Mouse (Mus musculus) hindbrain, postnatal 0 days (tissue): ENCODE results near the gene Ccdc93. TPM values are rescaled to one million over a fixed set of nuclear protein-coding genes. Genes with fewer than 3 reads are reported as not detected.

Experiments used
- ATAC-seq: fragments of 200-750 bp; cut with Nextera tagmentation; 2 replicates; pipeline ENCODE4 v1.8.0; 2017; ENCODE audit warnings: mild to moderate bottlenecking, moderate TSS enrichment, moderate library complexity
- DNase-seq: peaks from one replicate; pipeline ENCODE4 v3.0.0-alpha.2; 2015; ENCODE audit warnings: low spot score
- H3K27ac ChIP-seq: fragments of 300-500 bp; sonication (generic); 2 replicates; pipeline ENCODE4 v1.5.1; 2014; ENCODE audit warnings: mild to moderate bottlenecking
- H3K27me3 ChIP-seq: fragments of 300-500 bp; sonication (generic); 2 replicates; pipeline ENCODE4 v1.6.1; 2014; ENCODE audit warnings: low read length, mixed read lengths; ENCODE audit not compliant: insufficient read depth
- H3K36me3 ChIP-seq: fragments of 300-500 bp; sonication (generic); 2 replicates; pipeline ENCODE4 v1.6.1; 2014; ENCODE audit warnings: low read length, mixed read lengths; ENCODE audit not compliant: insufficient read depth
- H3K4me1 ChIP-seq: fragments of 300-500 bp; sonication (generic); 2 replicates; pipeline ENCODE4 v1.6.1; 2014; ENCODE audit warnings: antibody characterized with exemption, low read length, mixed read lengths; ENCODE audit not compliant: insufficient read depth
- H3K4me2 ChIP-seq: fragments of 300-500 bp; sonication (generic); 2 replicates; pipeline ENCODE4 v1.6.1; 2014; ENCODE audit warnings: low read depth, mild to moderate bottlenecking, low read length, moderate library complexity, mixed read lengths
- H3K4me3 ChIP-seq: fragments of 300-500 bp; sonication (generic); 2 replicates; pipeline ENCODE4 v1.5.1; 2014; ENCODE audit warnings: low read length
- H3K9ac ChIP-seq: fragments of 300-500 bp; sonication (generic); replicated peaks from 2 replicates; pipeline ENCODE4 v1.6.1; 2014; ENCODE audit warnings: mild to moderate bottlenecking, low read length, moderate library complexity, mixed read lengths
- H3K9me3 ChIP-seq: fragments of 300-500 bp; sonication (generic); 2 replicates; pipeline ENCODE4 v1.6.1; 2016; ENCODE audit warnings: low read length, mixed read lengths
- CTCF ChIP-seq: IDR thresholded peaks from 2 replicates; pipeline ENCODE4 v1.5.1; 2016; ENCODE audit warnings: antibody characterized with exemption, control low read depth, low read depth
- WGBS: fragments of 180-500 bp; shearing (Covaris S2); extraction: QIAGEN DNeasy Blood & Tissue Kit; methylation state at CpG from one replicate; pipeline ENCODE4 v1.1.7; 2014; 5-methylcytosine and 5-hydroxymethylcytosine counted together
- polyA plus RNA-seq: library from polyadenylated mRNA; unstranded; fragments of >200 nt; fragmentation: Nextera tagmentation; extraction: Ambion mirVana; gene quantifications from 2 replicates; pipeline ENCODE4 v1.2.1, GENCODE M21; 2015
- total RNA-seq: library from RNA; depleted of rRNA; stranded (reverse); fragments of >200 nt; gene quantifications from 2 replicates; pipeline ENCODE4 v1.2.3, GENCODE M21; 2014

Ccdc93 gene
- total and polyA plus RNA-seq, 2 experiments from 2014 or later = 7.4 to 15.4 TPM

- peaks cover 10% of the 10 kb centered on the region; the same call in 1 of the 2 replicates for H3K36me3 ChIP-seq
- no peak for TF ChIP-seq CTCF
- 84% methylated on average over 2 of the region's 2 CpGs for WGBS
Measured at GRCm38 (mm10) chr1:121508729-121509128, 77.9 kb downstream of the Ccdc93 start.

GRCm38 (mm10) chr1:121510420-121511140 lies 79.7 kb downstream of the Ccdc93 start:
- Histone ChIP-seq H3K9me3 (no peaks in the 10 kb centered on the region), H3K4me3 (no peak overlapping the region), H3K27ac (0 out of 2 replicates have a peak overlapping the region, but pooled peaks have one; percentile 16), H3K9ac (no peak overlapping the region), H3K4me1 (no peaks in the 10 kb centered on the region), H3K27me3 (no peaks in the 10 kb centered on the region), H3K36me3 (0 out of 2 replicates have a peak, but pooled peaks cover 4% of the 10 kb centered on the region), H3K4me2 (no peak overlapping the region)
- TF ChIP-seq CTCF = no peak
- 64% methylated on average over 19 of the region's 19 CpGs for WGBS
- DNase-seq (peak; percentile 73), ATAC-seq (peak; percentile 79)

More at GRCm38 (mm10) chr1:121508729-121509128, 77.9 kb downstream of the Ccdc93 start:
- Histone ChIP-seq H3K4me1 (no peaks in the 10 kb centered on the region), H3K4me2 (no peak overlapping the region), H3K9ac (no peak overlapping the region), H3K27me3 (no peaks in the 10 kb centered on the region), H3K9me3 (no peaks in the 10 kb centered on the region), H3K27ac (no peak overlapping the region), H3K4me3 (no peak overlapping the region)
- ATAC-seq (no peak), DNase-seq (no peak)

GRCm38 (mm10) chr1:121511186-121511585 lies 80.3 kb downstream of the Ccdc93 start:
- Histone ChIP-seq H3K9me3 (no peaks in the 10 kb centered on the region), H3K36me3 (0 out of 2 replicates have a peak, but pooled peaks cover 1% of the 10 kb centered on the region), H3K27ac (0 out of 2 replicates have a peak overlapping the region, but pooled peaks have one; percentile 16), H3K4me3 (no peak overlapping the region), H3K4me1 (no peaks in the 10 kb centered on the region), H3K9ac (no peak overlapping the region), H3K4me2 (no peak overlapping the region), H3K27me3 (no peaks in the 10 kb centered on the region)
- peak; percentile 56 for DNase-seq
- WGBS = 11% methylated on average over 2 of the region's 2 CpGs
- ATAC-seq = peak; percentile 48
- TF ChIP-seq CTCF = no peak

DNA sequence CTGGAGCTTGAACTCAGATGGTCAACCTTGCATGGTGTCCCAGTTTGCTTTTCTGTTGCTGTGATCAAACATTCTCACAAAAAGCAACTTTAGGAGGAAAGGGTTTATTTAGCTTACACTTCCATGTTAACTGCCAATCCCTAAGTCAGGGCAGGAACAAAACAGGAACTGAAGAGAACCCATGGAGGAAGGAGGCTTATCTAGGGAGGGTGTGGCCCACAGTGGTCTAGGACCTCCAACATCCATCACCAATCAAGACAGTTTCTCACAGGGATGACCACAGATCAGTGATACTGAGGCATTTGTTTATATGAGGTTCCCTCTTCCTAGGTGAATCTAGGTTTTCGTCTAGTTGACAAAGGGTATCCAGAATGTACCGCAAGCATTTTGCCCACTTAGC lies 81.1 kb downstream of the Ccdc93 start:
- ATAC-seq (no peak), DNase-seq (no peak)
- no peak for TF ChIP-seq CTCF
- WGBS = 95% methylated on average over 2 of the region's 2 CpGs
- Histone ChIP-seq H3K4me3 (no peak overlapping the region), H3K27ac (no peak overlapping the region), H3K4me1 (no peaks in the 10 kb centered on the region), H3K36me3 (no peaks in the 10 kb centered on the region), H3K9ac (no peak overlapping the region), H3K4me2 (no peak overlapping the region), H3K9me3 (no peaks in the 10 kb centered on the region), H3K27me3 (no peaks in the 10 kb centered on the region)

GRCm38 (mm10) chr1:121518609-121519008 lies 87.8 kb downstream of the Ccdc93 start:
- H3K27me3 ChIP-seq = no peaks in the 10 kb centered on the region
- H3K4me2 ChIP-seq = no peak overlapping the region
- no peak for DNase-seq
- H3K36me3 ChIP-seq = no peaks in the 10 kb centered on the region
- no peak overlapping the region for H3K27ac ChIP-seq
- no peaks in the 10 kb centered on the region for H3K4me1 ChIP-seq
- no peaks in the 10 kb centered on the region for H3K9me3 ChIP-seq
- no peak for ATAC-seq
- H3K9ac ChIP-seq = no peak overlapping the region
- no peak overlapping the region for H3K4me3 ChIP-seq
- 78% methylated on average over 1 of the region's 1 CpGs for WGBS
- TF ChIP-seq CTCF = no peak

DNA sequence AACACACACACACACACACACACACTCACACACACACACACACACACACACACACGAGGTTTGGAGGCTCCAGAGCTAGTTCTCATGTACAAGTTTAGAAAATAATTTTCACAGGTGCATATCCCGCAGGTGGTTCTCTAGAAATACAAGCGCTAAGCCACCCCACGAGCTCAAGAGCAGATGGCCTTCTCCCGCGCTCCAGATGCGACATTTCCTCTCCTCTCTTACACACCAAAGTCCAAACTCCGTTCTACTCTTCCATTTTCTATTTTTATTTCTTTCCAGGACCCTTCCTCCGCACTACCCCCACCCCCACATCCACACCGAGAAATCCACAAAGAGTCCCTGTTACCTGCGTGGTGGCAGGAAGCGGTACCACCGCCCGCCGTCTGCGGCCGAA lies 96.2 kb downstream of the Ccdc93 start:
- peaks cover 9% of the 10 kb centered on the region for H3K27me3 ChIP-seq
- DNase-seq = no peak
- H3K9ac ChIP-seq = no peak overlapping the region
- ATAC-seq = no peak; the same call in 1 of the 2 replicates
- peaks cover 7% of the 10 kb centered on the region; the same call in 1 of the 2 replicates for H3K4me1 ChIP-seq
- TF ChIP-seq CTCF = no peak
- H3K27ac ChIP-seq = no peak overlapping the region
- peak overlapping the region; percentile 32 for H3K4me3 ChIP-seq
- peak overlapping the region; percentile 67 for H3K4me2 ChIP-seq
- H3K9me3 ChIP-seq = no peaks in the 10 kb centered on the region
- H3K36me3 ChIP-seq = no peaks in the 10 kb centered on the region
- 52% methylated on average over 17 of the region's 17 CpGs for WGBS
